Mouse (Mus musculus) retina, postnatal 1 day (tissue): ENCODE data around the gene Slc9a3r2.

Experiments
- DNase-seq: peaks from one replicate; pipeline ENCODE4 v3.0.0-alpha.2; 2012

Gene Slc9a3r2

DNA sequence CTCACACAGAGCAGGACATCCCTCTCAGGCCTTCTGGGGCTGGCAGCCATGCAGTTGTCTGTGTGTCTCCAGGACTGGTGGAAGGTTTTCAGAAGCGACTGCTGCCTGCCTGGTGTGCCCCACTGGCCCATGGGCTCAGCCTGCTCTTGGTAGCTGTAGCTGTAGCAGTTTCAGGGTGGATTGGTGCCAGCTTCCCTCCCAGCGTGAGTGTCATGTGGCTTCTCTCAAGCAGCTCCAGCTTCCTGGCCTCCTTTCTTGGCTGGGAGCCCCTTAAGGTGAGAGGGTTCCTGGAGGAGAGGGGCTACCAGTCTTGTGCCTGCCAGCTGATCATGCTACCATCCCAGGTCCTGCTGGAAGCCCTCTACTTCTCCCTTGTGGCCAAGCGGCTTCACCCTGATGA, 59.2 kb downstream of the Slc9a3r2 start:
- no peak for DNase-seq
